Comparison of ENCODE assay signal across 14 mouse cellular contexts in genomic region chr7:105690875-105691274, GRCm38 (mm10).
"Had no signal": no experiment of that assay in that cellular context is flagged by ENCODE, and none has a peak within 500 bp of the region (broad histone marks: within the 10 kb centered on the region; RNA-seq: fewer than 3 reads in every experiment).

No protein-coding gene starts in this region.

- H3K36me3 ChIP-seq: limb, embryonic 13.5 days; midbrain, embryonic 10.5 days; midbrain, embryonic 15.5 days; neural tube, embryonic 13.5 days; stomach, embryonic 15.5 days had no signal

- H3K4me1 ChIP-seq: limb, embryonic 13.5 days; midbrain, embryonic 15.5 days; neural tube, embryonic 13.5 days; stomach, embryonic 15.5 days had no signal

- H3K4me3 ChIP-seq: limb, embryonic 13.5 days; midbrain, embryonic 10.5 days; midbrain, embryonic 15.5 days; neural tube, embryonic 13.5 days; stomach, embryonic 15.5 days had no signal

- H3K27me3 ChIP-seq: limb, embryonic 13.5 days; midbrain, embryonic 15.5 days; neural tube, embryonic 13.5 days; stomach, embryonic 15.5 days had no signal

- ATAC-seq: midbrain, embryonic 15.5 days had no signal

- H3K27ac ChIP-seq: kidney, postnatal 0 days; limb, embryonic 13.5 days; liver, embryonic 14.5 days; midbrain, embryonic 10.5 days; midbrain, embryonic 15.5 days; neural tube, embryonic 13.5 days; stomach, embryonic 15.5 days had no signal

- DNase-seq: kidney, adult 9 months; kidney, postnatal 36 days; left cerebral cortex, postnatal 4 days; lung, adult 18-20 months; right cerebral cortex, postnatal 14 days; thymus, adult 2 months; thymus, postnatal 25 days had no signal

- H3K9ac ChIP-seq: limb, embryonic 13.5 days; liver, embryonic 14.5 days; midbrain, embryonic 15.5 days; neural tube, embryonic 13.5 days; stomach, embryonic 15.5 days had no signal

- H3K9me3 ChIP-seq: limb, embryonic 13.5 days; midbrain, embryonic 10.5 days; midbrain, embryonic 15.5 days; neural tube, embryonic 13.5 days; stomach, embryonic 15.5 days had no signal

- H3K4me2 ChIP-seq: limb, embryonic 13.5 days; midbrain, embryonic 15.5 days; neural tube, embryonic 13.5 days; stomach, embryonic 15.5 days had no signal
